Mouse (Mus musculus): Measurements from ENCODE around the gene Col16a1. TPM values are rescaled to one million over a fixed set of nuclear protein-coding genes. Genes with fewer than 3 reads are reported as not detected.

The Col16a1 gene
- polyA plus RNA-seq, 2 experiments from 2014 or later, result not detected

GRCm38 (mm10) chr4:130131448-130132105 is 83.9 kb downstream of the Col16a1 start:
- no peak for ATAC-seq

GRCm38 (mm10) chr4:130133399-130133798 is 85.8 kb downstream of the Col16a1 start:
- no peak for ATAC-seq

- ATAC-seq, result no peak
These were observed 91.0 kb downstream of the Col16a1 start for GRCm38 (mm10) chr4:130138441-130139213.

GRCm38 (mm10) chr4:130139214-130139492 is 91.5 kb downstream of the Col16a1 start, which contains the start of gene Hcrtr1:
TSS of gene Hcrtr1 (minus strand) at chr4:130139359.
- ATAC-seq, result no peak

- ATAC-seq, result no peak
These were observed 93.4 kb downstream of the Col16a1 start for GRCm38 (mm10) chr4:130140992-130141402.

- no peak for ATAC-seq
These were observed 94.1 kb downstream of the Col16a1 start for GRCm38 (mm10) chr4:130141786-130142185.

- ATAC-seq, result no peak
These were observed 100.8 kb downstream of the Col16a1 start for GRCm38 (mm10) chr4:130148405-130148804.

Other genes with a start within 250 kb of the Col16a1 start
- gene Ptp4a2, start 236.6 kb upstream of the Col16a1 start, polyA plus RNA-seq (2017; shearing (Covaris generic)), result 1,000 to 10,000 TPM; 1,863 to 2,031 TPM
- not detected for gene Spocd1, start 118.6 kb upstream of the Col16a1 start, polyA plus RNA-seq (2017; shearing (Covaris generic))
- 1 to 10 TPM in 1 of 2 experiments, not detected in 1; 1.4 TPM for gene Adgrb2, start 63.0 kb upstream of the Col16a1 start, polyA plus RNA-seq (2017; shearing (Covaris generic))
- gene Pef1, start 54.7 kb downstream of the Col16a1 start, polyA plus RNA-seq (2017; shearing (Covaris generic)), result 10 to 100 TPM; 28.6 to 41.4 TPM
- gene Hcrtr1, start 91.5 kb downstream of the Col16a1 start, polyA plus RNA-seq (2017; shearing (Covaris generic)), result not detected
- gene Tinagl1, start 127.3 kb downstream of the Col16a1 start, polyA plus RNA-seq (2017; shearing (Covaris generic)), result not detected
- gene Gm853, start 174.6 kb downstream of the Col16a1 start, polyA plus RNA-seq (2017; shearing (Covaris generic)), result not detected
- gene Serinc2, start 231.4 kb downstream of the Col16a1 start, polyA plus RNA-seq (2017; shearing (Covaris generic)), result under 1 TPM; 0.61 to 0.92 TPM